Mouse (Mus musculus) right cerebral cortex, postnatal 4 days (tissue): Measurements from ENCODE around the gene Tmem131.
"Not testable (repeated sequence)": the region's sequence is repeated elsewhere in the genome, so short reads cannot be mapped to it uniquely, and the experiment has no call there.

ENCODE experiments used
- DNase-seq: peaks from one replicate; pipeline ENCODE4 v3.0.0-alpha.2; 2022

Tmem131 gene

GRCm38 (mm10) chr1:36914455-36915199 is 28.8 kb downstream of the Tmem131 start:
- DNase-seq = no peak

GRCm38 (mm10) chr1:36913806-36914205 is 29.7 kb downstream of the Tmem131 start:
- DNase-seq = no peak

GRCm38 (mm10) chr1:36912239-36912638 is 31.2 kb downstream of the Tmem131 start:
- DNase-seq = no peak

GRCm38 (mm10) chr1:36911603-36912002 is 31.9 kb downstream of the Tmem131 start:
- DNase-seq = no peak

- no peak for DNase-seq
Observed at GRCm38 (mm10) chr1:36910397-36910796, 33.1 kb downstream of the Tmem131 start.

- not testable (repeated sequence) for DNase-seq
Observed at GRCm38 (mm10) chr1:36909965-36910364, 33.5 kb downstream of the Tmem131 start.

- no peak for DNase-seq
Observed at GRCm38 (mm10) chr1:36905216-36905615, 38.2 kb downstream of the Tmem131 start.

- no peak for DNase-seq
Observed at GRCm38 (mm10) chr1:36904489-36904888, 39.0 kb downstream of the Tmem131 start.

GRCm38 (mm10) chr1:36904084-36904451 is 39.4 kb downstream of the Tmem131 start:
- DNase-seq = no peak

- no peak for DNase-seq
Observed at GRCm38 (mm10) chr1:36903376-36904083, 39.9 kb downstream of the Tmem131 start.

GRCm38 (mm10) chr1:36902533-36903315 is 40.7 kb downstream of the Tmem131 start:
- no peak for DNase-seq

- DNase-seq = no peak
Observed at GRCm38 (mm10) chr1:36899622-36900021, 43.8 kb downstream of the Tmem131 start.

- DNase-seq = no peak
Observed at GRCm38 (mm10) chr1:36896423-36896822, 47.0 kb downstream of the Tmem131 start.

- no peak for DNase-seq
Observed at GRCm38 (mm10) chr1:36895452-36895851, 48.0 kb downstream of the Tmem131 start.

- DNase-seq = no peak
Observed at GRCm38 (mm10) chr1:36894136-36894535, 49.3 kb downstream of the Tmem131 start.

- not testable (repeated sequence) for DNase-seq
Observed at GRCm38 (mm10) chr1:36893720-36894119, 49.7 kb downstream of the Tmem131 start.

- DNase-seq = no peak
Observed at GRCm38 (mm10) chr1:36893146-36893545, 50.3 kb downstream of the Tmem131 start.

GRCm38 (mm10) chr1:36892461-36892860 is 51.0 kb downstream of the Tmem131 start:
- no peak for DNase-seq

- DNase-seq = no peak
Observed at GRCm38 (mm10) chr1:36889016-36889415, 54.5 kb downstream of the Tmem131 start.

- DNase-seq = no peak
Observed at GRCm38 (mm10) chr1:36887172-36887571, 56.3 kb downstream of the Tmem131 start.

GRCm38 (mm10) chr1:36886489-36886888 is 57.0 kb downstream of the Tmem131 start:
- no peak for DNase-seq

GRCm38 (mm10) chr1:36884536-36884935 is 58.9 kb downstream of the Tmem131 start:
- no peak for DNase-seq

GRCm38 (mm10) chr1:36883805-36884204 is 59.7 kb downstream of the Tmem131 start:
- DNase-seq = no peak

GRCm38 (mm10) chr1:36879154-36879553 is 64.3 kb downstream of the Tmem131 start:
- no peak for DNase-seq
